Mouse (Mus musculus) kidney, embryonic 16.5 days (tissue): ENCODE data around the gene Sftpa1. TPM values are rescaled to one million over a fixed set of nuclear protein-coding genes. Genes with fewer than 3 reads are reported as not detected.

ENCODE experiments used
- ATAC-seq: fragments of 200-750 bp; cut with Nextera tagmentation; 2 replicates; pipeline ENCODE4 v1.8.0; 2017; ENCODE audit warnings: moderate TSS enrichment; ENCODE audit not compliant: low FRiP score, low TSS enrichment
- H3K27ac ChIP-seq: fragments of 300-500 bp; sonication (generic); 2 replicates; pipeline ENCODE4 v1.5.1; 2014; ENCODE audit warnings: low read length
- H3K27me3 ChIP-seq: fragments of 300-500 bp; sonication (generic); 2 replicates; pipeline ENCODE4 v1.6.1; 2014; ENCODE audit warnings: low read length, control low read depth, mixed read lengths; ENCODE audit not compliant: insufficient read depth
- H3K36me3 ChIP-seq: fragments of 300-500 bp; sonication (generic); 2 replicates; pipeline ENCODE4 v1.6.1; 2014; ENCODE audit warnings: low read length, control low read depth, mixed read lengths; ENCODE audit not compliant: insufficient read depth
- H3K4me1 ChIP-seq: fragments of 300-500 bp; sonication (generic); 2 replicates; pipeline ENCODE4 v1.6.1; 2014; ENCODE audit warnings: low read length, control low read depth, mixed read lengths; ENCODE audit not compliant: insufficient read depth
- H3K4me2 ChIP-seq: fragments of 300-500 bp; sonication (generic); replicated peaks from 2 replicates; pipeline ENCODE4 v1.6.1; 2014; ENCODE audit warnings: low read depth, low read length
- H3K4me3 ChIP-seq: fragments of 300-500 bp; sonication (generic); 2 replicates; pipeline ENCODE4 v1.5.1; 2014; ENCODE audit warnings: mild to moderate bottlenecking, low read length
- H3K9ac ChIP-seq: fragments of 300-500 bp; sonication (generic); replicated peaks from 2 replicates; pipeline ENCODE4 v1.6.1; 2014; ENCODE audit warnings: low read length
- H3K9me3 ChIP-seq: fragments of 300-500 bp; sonication (generic); 2 replicates; pipeline ENCODE4 v1.6.1; 2016; ENCODE audit warnings: low read length, control low read depth
- WGBS: fragments of 180-500 bp; shearing (Covaris S2); extraction: QIAGEN DNeasy Blood & Tissue Kit; methylation state at CpG from one replicate; pipeline ENCODE4 v1.1.7; 2014; 5-methylcytosine and 5-hydroxymethylcytosine counted together
- polyA plus RNA-seq: library from polyadenylated mRNA; unstranded; fragments of >200 nt; fragmentation: Nextera tagmentation; extraction: Ambion mirVana; gene quantifications from 2 replicates; pipeline ENCODE4 v1.2.1, GENCODE M21; 2015

Gene Sftpa1
- polyA plus RNA-seq = 3.9 TPM in 1 of 2 replicates, not detected in the other

DNA sequence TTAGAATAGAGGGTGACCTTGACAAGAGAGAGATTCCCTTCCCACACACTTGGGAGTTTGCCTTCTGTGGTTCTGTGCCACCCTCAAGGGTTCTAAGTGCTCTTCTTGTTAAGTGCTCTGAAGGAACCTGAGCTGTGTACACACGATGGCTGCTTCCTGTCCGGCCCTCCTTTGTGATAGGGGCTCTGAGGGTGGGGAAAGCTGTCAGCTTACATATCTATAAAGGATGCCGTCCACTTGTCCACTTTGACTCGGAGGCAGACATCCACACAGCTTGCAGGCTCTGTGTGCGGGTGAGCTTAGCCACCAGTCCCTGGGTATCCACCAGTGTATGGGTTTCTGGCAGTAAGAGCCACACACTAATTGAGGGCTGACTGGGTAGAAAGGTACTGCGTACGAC is at the start of gene Sftpa1:
Gene Sftpa1 (plus strand): TSS at position 243 of the 400 bp plus-strand sequence.
- H3K9ac ChIP-seq = no peak within 1 kb of the TSS
- no peaks in the 10 kb centered on the region for H3K36me3 ChIP-seq
- H3K27me3 ChIP-seq = no peaks in the 10 kb centered on the region
- no peaks in the 10 kb centered on the region for H3K9me3 ChIP-seq
- no peak for ATAC-seq
- no peaks in the 10 kb centered on the region for H3K4me1 ChIP-seq
- no peak within 1 kb of the TSS for H3K4me2 ChIP-seq
- H3K27ac ChIP-seq = no peak within 1 kb of the TSS
- no peak within 1 kb of the TSS for H3K4me3 ChIP-seq
- 79% methylated on average over 7 of the region's 7 CpGs for WGBS

DNA sequence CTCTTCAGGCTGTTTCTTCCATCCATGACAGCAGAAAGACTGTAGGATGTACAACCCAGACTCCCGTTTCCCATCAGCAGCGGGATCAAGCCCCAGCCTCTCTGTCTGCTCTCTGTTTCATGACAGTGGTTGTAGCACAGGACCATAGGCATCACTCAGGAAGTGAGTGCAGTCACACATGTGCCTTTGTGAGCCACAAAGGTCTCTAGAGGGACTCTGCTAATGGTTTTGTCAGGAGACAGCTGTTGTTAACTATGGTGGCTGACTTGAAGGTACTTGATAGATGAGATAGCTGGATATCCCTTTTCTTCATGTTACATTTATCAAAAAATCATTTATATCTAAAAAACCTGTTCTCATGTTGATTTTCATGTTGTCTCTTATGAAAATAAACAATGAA is 49.2 kb upstream of the Sftpa1 start:
- Histone ChIP-seq H3K4me1 (no peaks in the 10 kb centered on the region), H3K27me3 (no peaks in the 10 kb centered on the region), H3K4me2 (no peak overlapping the region), H3K36me3 (no peaks in the 10 kb centered on the region), H3K4me3 (no peak overlapping the region), H3K27ac (no peak overlapping the region), H3K9me3 (no peaks in the 10 kb centered on the region), H3K9ac (no peak overlapping the region)
- ATAC-seq = no peak
- 86% methylated on average over 2 of the region's 2 CpGs for WGBS

DNA sequence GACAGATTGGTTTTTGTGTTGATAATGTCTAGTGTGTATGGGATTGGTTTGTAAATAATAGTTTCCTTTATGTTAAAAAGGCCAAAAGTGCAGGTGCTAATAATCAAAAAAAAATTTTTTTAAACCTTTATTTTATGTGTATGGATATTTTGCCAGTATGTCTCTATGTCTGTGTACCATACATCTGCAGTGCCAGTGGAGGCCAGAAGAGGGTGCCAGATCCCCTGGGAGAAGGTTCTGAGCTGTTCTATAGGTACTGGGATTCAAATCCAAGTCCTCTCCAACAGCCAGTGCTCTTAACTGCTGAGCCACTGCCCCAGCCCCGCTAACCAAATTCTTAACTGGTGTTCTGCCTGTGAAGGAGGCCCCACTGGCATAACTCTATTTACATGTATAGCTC is 44.1 kb upstream of the Sftpa1 start:
- ATAC-seq = no peak
- no peaks in the 10 kb centered on the region for H3K4me1 ChIP-seq
- H3K27ac ChIP-seq = no peak overlapping the region
- H3K9me3 ChIP-seq = no peaks in the 10 kb centered on the region
- no peak overlapping the region for H3K9ac ChIP-seq
- 89% methylated on average over 1 of the region's 1 CpGs for WGBS
- no peak overlapping the region for H3K4me3 ChIP-seq
- H3K27me3 ChIP-seq = no peaks in the 10 kb centered on the region
- no peak overlapping the region for H3K4me2 ChIP-seq
- H3K36me3 ChIP-seq = no peaks in the 10 kb centered on the region

DNA sequence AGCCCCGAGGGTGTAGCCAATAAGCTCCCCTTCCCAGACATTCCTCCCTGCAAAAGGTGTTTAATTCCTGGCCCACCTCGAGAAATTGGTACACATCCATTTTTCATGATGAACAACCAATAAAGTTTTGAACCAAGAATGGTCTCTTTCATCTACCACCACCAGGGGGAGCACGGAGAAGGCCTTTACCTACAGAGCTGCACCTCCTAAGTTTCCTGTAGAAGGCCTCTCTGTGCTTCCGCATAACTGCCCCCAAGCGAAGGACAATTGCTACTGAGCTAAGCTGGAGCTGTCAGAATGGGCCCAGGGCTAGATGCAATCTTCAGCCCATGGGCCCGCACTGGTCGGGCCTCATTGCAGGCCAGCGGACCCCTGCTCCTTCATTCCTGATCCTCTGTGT is 40.8 kb upstream of the Sftpa1 start:
- Histone ChIP-seq H3K4me2 (no peak overlapping the region), H3K27ac (no peak overlapping the region), H3K9me3 (no peaks in the 10 kb centered on the region), H3K9ac (no peak overlapping the region), H3K4me3 (no peak overlapping the region), H3K36me3 (no peaks in the 10 kb centered on the region), H3K27me3 (no peaks in the 10 kb centered on the region), H3K4me1 (no peaks in the 10 kb centered on the region)
- no peak for ATAC-seq
- WGBS = 49% methylated on average over 8 of the region's 8 CpGs

DNA sequence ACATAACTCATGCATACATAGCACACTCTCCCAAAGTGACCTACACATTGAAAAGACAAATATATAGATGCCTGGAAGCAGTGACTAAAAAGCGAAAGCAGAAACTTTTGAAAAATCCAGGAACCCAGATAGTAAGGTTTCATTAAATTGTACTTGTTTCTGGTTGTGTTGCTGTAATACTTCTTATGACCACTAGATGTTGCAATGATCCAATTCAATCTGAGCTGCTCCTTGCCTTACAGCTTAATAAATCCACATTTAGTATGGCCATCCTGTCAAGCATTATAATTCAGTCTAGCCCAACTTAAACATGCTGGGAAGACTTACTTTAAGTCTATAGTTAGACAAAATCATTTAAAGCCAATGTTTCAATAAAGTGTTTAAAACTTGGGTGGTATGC is 37.5 kb upstream of the Sftpa1 start:
- H3K4me2 ChIP-seq = no peak overlapping the region
- no peak overlapping the region for H3K27ac ChIP-seq
- H3K4me1 ChIP-seq = no peaks in the 10 kb centered on the region
- no peak overlapping the region for H3K9ac ChIP-seq
- ATAC-seq = no peak
- no peaks in the 10 kb centered on the region for H3K27me3 ChIP-seq
- H3K4me3 ChIP-seq = no peak overlapping the region
- WGBS = 51% methylated on average over 1 of the region's 1 CpGs
- no peaks in the 10 kb centered on the region for H3K9me3 ChIP-seq
- no peaks in the 10 kb centered on the region for H3K36me3 ChIP-seq

DNA sequence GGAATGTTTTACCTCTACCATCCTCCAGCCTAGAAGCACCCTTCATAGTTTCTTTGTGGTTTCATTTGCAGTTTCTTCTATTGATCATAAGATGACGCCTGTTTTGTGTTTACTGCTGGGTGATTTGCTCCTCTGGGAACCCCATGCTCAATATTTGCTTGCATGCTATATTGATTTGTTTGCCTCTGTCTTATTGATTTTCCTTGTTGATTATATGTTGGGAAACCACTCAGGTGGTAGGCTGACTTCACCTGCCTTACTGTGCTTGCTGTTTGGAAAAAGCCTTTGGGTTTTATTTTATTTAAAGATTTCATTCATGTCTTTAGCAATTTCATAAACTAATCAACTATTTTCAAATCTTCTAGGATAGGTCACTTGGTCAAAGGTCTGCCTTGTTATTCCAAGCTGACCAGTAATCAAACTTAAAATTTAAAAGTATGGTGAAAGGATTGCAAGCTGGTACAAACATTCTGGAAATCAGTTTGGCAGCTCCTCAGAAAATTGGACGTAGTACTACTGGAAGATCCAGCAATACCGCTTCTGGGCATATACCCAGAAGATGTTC is 35.2 kb upstream of the Sftpa1 start:
- Histone ChIP-seq H3K9ac (no peak overlapping the region), H3K4me2 (no peak overlapping the region), H3K4me3 (no peak overlapping the region), H3K36me3 (no peaks in the 10 kb centered on the region), H3K4me1 (no peaks in the 10 kb centered on the region), H3K9me3 (no peaks in the 10 kb centered on the region), H3K27me3 (no peaks in the 10 kb centered on the region), H3K27ac (no peak overlapping the region)
- 89% methylated on average over 3 of the region's 3 CpGs for WGBS
- ATAC-seq = no peak

DNA sequence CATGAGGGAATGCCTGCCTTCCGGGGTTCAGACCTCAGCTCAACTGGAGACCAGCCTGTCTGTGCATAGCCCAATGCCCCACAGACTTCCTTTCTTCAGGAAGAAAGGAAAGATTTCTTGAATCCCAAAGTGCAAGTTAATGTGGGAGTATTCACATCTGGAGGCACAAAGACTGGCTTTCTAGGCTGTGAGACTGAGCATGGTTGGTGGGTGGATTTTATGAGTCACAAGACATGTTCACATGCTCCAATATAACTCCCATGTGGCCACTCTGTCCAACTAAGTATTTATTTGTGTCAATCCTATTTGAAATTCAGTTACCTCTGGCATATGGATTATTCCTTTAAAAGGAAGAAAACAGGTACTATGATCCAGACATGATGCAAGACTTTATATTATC is 32.9 kb upstream of the Sftpa1 start:
- Histone ChIP-seq H3K27ac (no peak overlapping the region), H3K9me3 (no peaks in the 10 kb centered on the region), H3K4me1 (no peaks in the 10 kb centered on the region), H3K36me3 (no peaks in the 10 kb centered on the region), H3K4me2 (no peak overlapping the region), H3K4me3 (no peak overlapping the region), H3K27me3 (no peaks in the 10 kb centered on the region), H3K9ac (no peak overlapping the region)
- no peak for ATAC-seq
- WGBS = 69% methylated on average over 1 of the region's 1 CpGs

DNA sequence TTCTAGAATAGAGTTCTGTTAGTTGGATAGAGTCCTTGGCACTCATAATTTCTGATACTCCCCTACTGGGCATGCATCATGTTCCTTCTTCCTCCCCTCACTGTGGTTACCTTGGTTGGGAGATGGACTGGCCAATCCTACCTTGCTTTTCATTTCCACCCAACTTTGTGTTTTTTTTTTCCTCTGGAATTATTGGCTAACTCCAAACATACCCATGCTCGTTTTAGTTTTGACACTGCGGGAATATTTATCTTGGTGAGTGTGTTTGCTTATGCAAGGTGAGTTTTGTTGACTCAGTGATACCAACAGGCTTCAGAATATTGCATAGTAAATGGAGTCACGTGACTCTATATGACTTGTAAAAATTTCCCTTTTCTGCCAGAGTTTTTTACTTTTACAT is 30.9 kb upstream of the Sftpa1 start:
- Histone ChIP-seq H3K27ac (no peak overlapping the region), H3K4me1 (no peaks in the 10 kb centered on the region), H3K9me3 (no peaks in the 10 kb centered on the region), H3K9ac (no peak overlapping the region), H3K4me3 (no peak overlapping the region), H3K27me3 (no peaks in the 10 kb centered on the region), H3K36me3 (no peaks in the 10 kb centered on the region), H3K4me2 (no peak overlapping the region)
- no peak for ATAC-seq
- WGBS = 78% methylated on average over 3 of the region's 3 CpGs

DNA sequence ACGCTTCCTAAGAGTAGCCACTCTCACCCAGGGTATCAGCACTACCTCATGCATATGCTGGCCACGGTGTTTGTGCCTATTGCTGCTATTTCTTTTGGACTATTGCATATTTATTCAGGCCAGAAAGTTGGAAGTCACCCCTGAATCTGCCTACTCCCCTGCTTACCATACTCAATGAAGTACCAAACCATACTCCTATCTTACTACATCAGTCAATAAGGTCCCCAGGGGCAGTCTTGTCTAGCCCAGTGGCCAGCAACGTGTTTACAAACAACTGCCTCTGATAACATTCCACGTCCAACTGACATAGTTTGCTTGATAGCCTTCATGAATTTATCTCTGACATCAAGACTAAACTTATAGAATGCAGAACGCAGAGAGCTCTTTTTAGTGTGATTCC is 30.3 kb upstream of the Sftpa1 start:
- H3K9ac ChIP-seq = no peak overlapping the region
- H3K27ac ChIP-seq = no peak overlapping the region
- WGBS = 82% methylated on average over 5 of the region's 5 CpGs

DNA sequence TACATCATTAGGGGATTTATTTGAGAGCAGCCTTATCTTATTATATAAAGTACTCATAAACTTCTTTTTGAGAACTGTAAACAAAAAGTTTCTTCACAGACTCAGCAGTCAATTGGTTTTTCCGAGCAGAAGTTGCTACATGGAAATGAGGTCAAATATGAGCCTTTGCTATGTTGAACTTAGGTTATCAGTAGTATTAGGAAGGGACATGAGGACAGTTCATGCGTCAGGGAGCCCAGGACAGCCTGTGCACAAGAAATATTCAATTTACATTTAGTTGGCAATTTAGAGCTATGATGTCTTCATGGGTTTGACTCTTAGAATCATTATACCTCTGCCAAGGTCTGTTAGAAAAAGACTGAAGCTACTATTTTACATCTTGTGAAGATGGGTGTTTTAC is 29.3 kb upstream of the Sftpa1 start:
- H3K4me2 ChIP-seq = no peak overlapping the region
- ATAC-seq = no peak
- H3K4me3 ChIP-seq = no peak overlapping the region
- H3K27me3 ChIP-seq = no peaks in the 10 kb centered on the region
- no peaks in the 10 kb centered on the region for H3K4me1 ChIP-seq
- H3K9me3 ChIP-seq = no peaks in the 10 kb centered on the region
- H3K36me3 ChIP-seq = no peaks in the 10 kb centered on the region
- H3K27ac ChIP-seq = no peak overlapping the region
- no peak overlapping the region for H3K9ac ChIP-seq
- WGBS = 65% methylated on average over 2 of the region's 2 CpGs

More for the DNA sequence above, 30.3 kb upstream of the Sftpa1 start:
- no peaks in the 10 kb centered on the region for H3K36me3 ChIP-seq
- H3K9me3 ChIP-seq = no peaks in the 10 kb centered on the region
- H3K27me3 ChIP-seq = no peaks in the 10 kb centered on the region
- H3K4me1 ChIP-seq = no peaks in the 10 kb centered on the region
- no peak for ATAC-seq
- no peak overlapping the region for H3K4me2 ChIP-seq
- no peak overlapping the region for H3K4me3 ChIP-seq
